Mouse (Mus musculus) embryonic fibroblast, embryonic 13.5 days (primary cell): ENCODE measurements at regions not wholly inside any gene's neighbourhood (a gene's known extent, or its start where the extent isn't known, plus 50 kb on each side); places are given as distances from the start of the nearest gene placed in this dataset.

Experiments used
- CTCF ChIP-seq: IDR thresholded peaks from 2 replicates; pipeline ENCODE4 v1.5.1; 2011; ENCODE audit warnings: mild to moderate bottlenecking, control low read depth, low read length, moderate library complexity, borderline replicate concordance; ENCODE audit not compliant: insufficient read depth
- POLR2A ChIP-seq: IDR thresholded peaks from 2 replicates; pipeline ENCODE4 v1.6.1; 2011; ENCODE audit warnings: low read depth, mild to moderate bottlenecking, control low read depth, low read length, moderate library complexity

DNA sequence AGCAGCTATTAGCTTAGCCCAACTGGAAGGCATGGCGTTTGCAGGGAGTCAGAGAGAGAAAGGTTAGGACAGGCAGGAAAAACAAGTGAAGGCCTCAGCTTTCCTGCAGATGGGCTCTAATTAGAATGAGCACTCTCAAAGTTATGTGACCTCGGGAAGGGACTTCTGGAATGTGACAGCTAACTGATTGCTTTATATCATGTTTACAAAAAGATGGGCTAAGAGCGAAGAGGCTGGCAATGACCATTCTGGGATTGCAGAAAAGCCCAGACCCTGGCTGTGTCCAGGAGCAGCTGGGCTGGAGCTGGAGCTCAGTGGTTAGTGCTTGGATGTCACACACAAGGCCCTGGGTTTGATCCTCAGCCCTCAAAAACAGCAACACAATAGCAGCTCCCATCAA lies 65.7 kb upstream of the Mark1 start:
- TF ChIP-seq CTCF (no peak), POLR2A (no peak)
